Mouse (Mus musculus): ENCODE measurements around the gene Mrvi1.

The Mrvi1 gene

GRCm38 (mm10) chr7:110981036-110981435 is 1.2 kb downstream of the Mrvi1 start:
- no peak for DNase-seq (ENCODE audit: low spot score in 2 of 2)

GRCm38 (mm10) chr7:110977699-110978392 is 4.4 kb downstream of the Mrvi1 start:
- DNase-seq (ENCODE audit: low spot score in 2 of 2), result no peak

- no peak for DNase-seq (ENCODE audit: low spot score in 2 of 2)
Observed at GRCm38 (mm10) chr7:110973450-110973849, 8.8 kb downstream of the Mrvi1 start.

- no peak for DNase-seq (ENCODE audit: low spot score in 2 of 2)
Observed at GRCm38 (mm10) chr7:110972796-110973195, 9.5 kb downstream of the Mrvi1 start.

- DNase-seq (ENCODE audit: low spot score in 2 of 2), result no peak
Observed at GRCm38 (mm10) chr7:110967373-110967772, 14.9 kb downstream of the Mrvi1 start.

- DNase-seq (ENCODE audit: low spot score in 2 of 2), result no peak
Observed at GRCm38 (mm10) chr7:110966853-110967252, 15.4 kb downstream of the Mrvi1 start.

- no peak for DNase-seq (ENCODE audit: low spot score in 2 of 2)
Observed at GRCm38 (mm10) chr7:110965387-110965786, 16.9 kb downstream of the Mrvi1 start.

GRCm38 (mm10) chr7:110963655-110963997 is 18.6 kb downstream of the Mrvi1 start:
- DNase-seq (ENCODE audit: low spot score in 2 of 2), result no peak

GRCm38 (mm10) chr7:110962943-110963654 is 19.2 kb downstream of the Mrvi1 start:
- DNase-seq (ENCODE audit: low spot score in 2 of 2), result no peak

- DNase-seq (ENCODE audit: low spot score in 2 of 2), result no peak
Observed at GRCm38 (mm10) chr7:110962497-110962896, 19.8 kb downstream of the Mrvi1 start.

- DNase-seq (ENCODE audit: low spot score in 2 of 2), result no peak
Observed at GRCm38 (mm10) chr7:110956422-110957170, 25.7 kb downstream of the Mrvi1 start.

GRCm38 (mm10) chr7:110955576-110955975 is 26.7 kb downstream of the Mrvi1 start:
- DNase-seq (ENCODE audit: low spot score in 2 of 2), result no peak

- no peak for DNase-seq (ENCODE audit: low spot score in 2 of 2)
Observed at GRCm38 (mm10) chr7:110954072-110954858, 28.0 kb downstream of the Mrvi1 start.

- no peak for DNase-seq (ENCODE audit: low spot score in 2 of 2)
Observed at GRCm38 (mm10) chr7:110953210-110953609, 29.1 kb downstream of the Mrvi1 start.

- DNase-seq (ENCODE audit: low spot score in 2 of 2), result no peak
Observed at GRCm38 (mm10) chr7:110950621-110950925, 31.7 kb downstream of the Mrvi1 start.

- no peak for DNase-seq (ENCODE audit: low spot score in 2 of 2)
Observed at GRCm38 (mm10) chr7:110949785-110950620, 32.3 kb downstream of the Mrvi1 start.

- DNase-seq (ENCODE audit: low spot score in 2 of 2), result no peak
Observed at GRCm38 (mm10) chr7:110948579-110948978, 33.7 kb downstream of the Mrvi1 start.

GRCm38 (mm10) chr7:110947616-110948015 is 34.6 kb downstream of the Mrvi1 start:
- DNase-seq (ENCODE audit: low spot score in 2 of 2), result no peak

- no peak for DNase-seq (ENCODE audit: low spot score in 2 of 2)
Observed at GRCm38 (mm10) chr7:110946731-110947130, 35.5 kb downstream of the Mrvi1 start.

GRCm38 (mm10) chr7:110944321-110944720 is 37.9 kb downstream of the Mrvi1 start:
- no peak for DNase-seq (ENCODE audit: low spot score in 2 of 2)

Measured in frontal cortex, postnatal 36 days (tissue).